ENCODE assay signal across 8 mouse cellular contexts in genomic region chr9:13300041-13300441, GRCm38 (mm10). TPM values are rescaled to one million over a fixed set of nuclear protein-coding genes. Genes with fewer than 3 reads are reported as not detected.
DNase-seq lines count a peak whose midpoint lies in the region; ATAC-seq and TF ChIP-seq lines count a peak whose summit lies in the region.

No protein-coding gene starts in this region.

- TF ChIP-seq CTCF in lung, adult 2 months (IDR thresholded peaks at IDR 0.05; ENCODE audit: insufficient read depth, low read length) = no peak
- no peak for TF ChIP-seq CTCF in lung, postnatal 0 days (IDR thresholded peaks at IDR 0.05)

- TF ChIP-seq POLR2A in lung, adult 2 months (IDR thresholded peaks at IDR 0.05; ENCODE audit: borderline replicate concordance, extremely low read depth, low read depth, low read length) = no peak

- WGBS in lung, adult 2 months = 18% methylated on average over 3 of the region's 3 CpGs
- 51% methylated on average over 3 of the region's 3 CpGs for WGBS in embryonic facial prominence, embryonic 10.5 days
- 40% methylated on average over 3 of the region's 3 CpGs for WGBS in heart, embryonic 14.5 days
- 28% methylated on average over 3 of the region's 3 CpGs for WGBS in lung, postnatal 0 days

- no peaks in the 10 kb centered on the region for H3K9me3 ChIP-seq in embryonic facial prominence, embryonic 10.5 days
- H3K9me3 ChIP-seq in heart, embryonic 14.5 days (ENCODE audit: control insufficient read depth, low read length) = no peaks in the 10 kb centered on the region
- no peaks in the 10 kb centered on the region for H3K9me3 ChIP-seq in lung, postnatal 0 days (ENCODE audit: low read length)

- peaks cover 35% of the 10 kb centered on the region for H3K4me1 ChIP-seq in lung, adult 2 months (ENCODE audit: control insufficient read depth, insufficient read depth, low read length)
- H3K4me1 ChIP-seq in embryonic facial prominence, embryonic 10.5 days = peaks cover 71% of the 10 kb centered on the region
- peaks cover 48 to 62% of the 10 kb centered on the region in 2 experiments for H3K4me1 ChIP-seq in heart, embryonic 14.5 days (ENCODE audit: control insufficient read depth in 2 of 2, insufficient read depth in 2 of 2, low read length in 2 of 2)
- H3K4me1 ChIP-seq in lung, postnatal 0 days (ENCODE audit: insufficient read depth, low read depth, low read length) = peaks cover 47% of the 10 kb centered on the region

- H3K27ac ChIP-seq in embryonic facial prominence, embryonic 10.5 days (replicated peaks) = no peak overlapping the region
- peak overlapping the region; percentile 63 to 73 for H3K27ac ChIP-seq in heart, embryonic 14.5 days (replicated peaks in 1 of 2; ENCODE audit: control insufficient read depth in 1 of 2, insufficient read depth in 1 of 2, low read depth in 2 of 2, low read length in 2 of 2)
- H3K27ac ChIP-seq in lung, postnatal 0 days (ENCODE audit: low read length) = peak overlapping the region; percentile 79

- no peak for ATAC-seq in heart, embryonic 14.5 days (ENCODE audit: insufficient number of reproducible peaks, insufficient read depth, low FRiP score, low read depth)
- ATAC-seq in lung, postnatal 0 days = no peak

- peak overlapping the region; percentile 97 for H3K4me2 ChIP-seq in heart, embryonic 14.5 days (ENCODE audit: low read length)
- H3K4me2 ChIP-seq in lung, postnatal 0 days (replicated peaks; ENCODE audit: low read depth, low read length) = peak overlapping the region; percentile 75

- H3K27me3 ChIP-seq in embryonic facial prominence, embryonic 10.5 days (replicated peaks; ENCODE audit: low read depth, poor library complexity, severe bottlenecking) = peaks cover 11% of the 10 kb centered on the region; the same call in 1 of the 2 replicates
- H3K27me3 ChIP-seq in heart, embryonic 14.5 days (ENCODE audit: control insufficient read depth, insufficient read depth, low read length) = no peaks in the 10 kb centered on the region
- H3K27me3 ChIP-seq in lung, postnatal 0 days (replicated peaks; ENCODE audit: insufficient read depth, low read length) = no peaks in the 10 kb centered on the region

- no peak for DNase-seq in lung, adult 2 months
- no peak for DNase-seq in lung, postnatal 4 days
- no peak for DNase-seq in embryonic facial prominence, embryonic 10.5 days (ENCODE audit: low spot score)
- peak; percentile 44 for DNase-seq in lung, postnatal 0 days (ENCODE audit: low spot score)
- no peak for DNase-seq in frontal cortex, postnatal 25 days (ENCODE audit: low spot score in 2 of 2)
- no peak for DNase-seq in c-Kit-positive CD71-positive TER-119-positive erythroid progenitor cells, embryonic 14.5 days (ENCODE audit: low spot score)
- DNase-seq in B cell, adult 2 months = no peak

- TF ChIP-seq EP300 in lung, postnatal 0 days (IDR thresholded peaks at IDR 0.05) = no peak

- H3K9ac ChIP-seq in heart, embryonic 14.5 days (ENCODE audit: low read length) = peak overlapping the region; percentile 90
- peak overlapping the region; percentile 39 for H3K9ac ChIP-seq in lung, postnatal 0 days (replicated peaks; ENCODE audit: low read depth)

- no peaks in the 10 kb centered on the region for H3K36me3 ChIP-seq in embryonic facial prominence, embryonic 10.5 days (replicated peaks)
- no peaks in the 10 kb centered on the region for H3K36me3 ChIP-seq in heart, embryonic 14.5 days (ENCODE audit: control insufficient read depth, insufficient read depth, low read length)
- no peaks in the 10 kb centered on the region for H3K36me3 ChIP-seq in lung, postnatal 0 days (ENCODE audit: insufficient read depth, low read length)

- peak overlapping the region; percentile 10 for H3K4me3 ChIP-seq in lung, adult 2 months (replicated peaks; ENCODE audit: extremely low read depth, low read depth, low read length)
- peak overlapping the region; percentile 73; the same call in 1 of the 2 replicates for H3K4me3 ChIP-seq in embryonic facial prominence, embryonic 10.5 days
- peak overlapping the region; percentile 16 to 75 for H3K4me3 ChIP-seq in heart, embryonic 14.5 days (ENCODE audit: control insufficient read depth in 1 of 2, insufficient read depth in 1 of 2, low read depth in 1 of 2, low read length in 2 of 2)
- peak overlapping the region; percentile 65 for H3K4me3 ChIP-seq in lung, postnatal 0 days (ENCODE audit: low read depth, low read length)

RNA-seq across cellular contexts. Expression of gene Maml2, which starts 2.3 kb away (rescaled TPM):
- 16.7 and 17.1 TPM in 2 replicates for polyA plus RNA-seq in lung, adult 2 months (2012; rRNA removed)
- 7.3 and 8.0 TPM in 2 replicates for polyA plus RNA-seq in embryonic facial prominence, embryonic 10.5 days (2016; fragmentation: Nextera tagmentation; extraction: Ambion mirVana)
- 9.8 and 10.5 TPM in 2 replicates for polyA plus RNA-seq in heart, embryonic 14.5 days (2014; fragmentation: Nextera tagmentation; extraction: Ambion mirVana)
- polyA plus RNA-seq in lung, postnatal 0 days (2015; fragmentation: Nextera tagmentation; extraction: Ambion mirVana) = 15.1 and 15.9 TPM in 2 replicates

RNA-seq across cellular contexts. Expression of gene Ccdc82, which starts 53.3 kb away (rescaled TPM):
- 10.7 and 17.8 TPM in 2 replicates for polyA plus RNA-seq in lung, adult 2 months (2012; rRNA removed)
- polyA plus RNA-seq in embryonic facial prominence, embryonic 10.5 days (2016; fragmentation: Nextera tagmentation; extraction: Ambion mirVana) = 5.9 and 6.3 TPM in 2 replicates
- polyA plus RNA-seq in heart, embryonic 14.5 days (2014; fragmentation: Nextera tagmentation; extraction: Ambion mirVana) = 9.1 and 9.5 TPM in 2 replicates
- 7.4 and 9.3 TPM in 2 replicates for polyA plus RNA-seq in lung, postnatal 0 days (2015; fragmentation: Nextera tagmentation; extraction: Ambion mirVana)

RNA-seq across cellular contexts. Expression of gene Jrkl, which starts 54.4 kb away (rescaled TPM):
- polyA plus RNA-seq in lung, adult 2 months (2012; rRNA removed) = 0.43 and 1.2 TPM in 2 replicates
- polyA plus RNA-seq in embryonic facial prominence, embryonic 10.5 days (2016; fragmentation: Nextera tagmentation; extraction: Ambion mirVana) = 7.2 and 7.6 TPM in 2 replicates
- polyA plus RNA-seq in heart, embryonic 14.5 days (2014; fragmentation: Nextera tagmentation; extraction: Ambion mirVana) = 6.7 and 8.3 TPM in 2 replicates
- polyA plus RNA-seq in lung, postnatal 0 days (2015; fragmentation: Nextera tagmentation; extraction: Ambion mirVana) = 7.8 and 9.2 TPM in 2 replicates

Comparison
In these comparisons a context has a peak if more than half of its experiments do, and no peak if none do; other contexts are left out.
1. H3K4me3 ChIP-seq: peak in every context shown above with its lines; median percentile 73 in embryonic facial prominence, embryonic 10.5 days; 65 in lung, postnatal 0 days; 46 in heart, embryonic 14.5 days; 10 in lung, adult 2 months.